Mouse (Mus musculus): ENCODE measurements at regions not wholly inside any gene's neighbourhood (a gene's known extent, or its start where the extent isn't known, plus 50 kb on each side); places are given as distances from the start of the nearest gene placed in this dataset.
A peak's percentile ranks its signal among the peaks of the same experiment; 100 is the strongest.

DNA sequence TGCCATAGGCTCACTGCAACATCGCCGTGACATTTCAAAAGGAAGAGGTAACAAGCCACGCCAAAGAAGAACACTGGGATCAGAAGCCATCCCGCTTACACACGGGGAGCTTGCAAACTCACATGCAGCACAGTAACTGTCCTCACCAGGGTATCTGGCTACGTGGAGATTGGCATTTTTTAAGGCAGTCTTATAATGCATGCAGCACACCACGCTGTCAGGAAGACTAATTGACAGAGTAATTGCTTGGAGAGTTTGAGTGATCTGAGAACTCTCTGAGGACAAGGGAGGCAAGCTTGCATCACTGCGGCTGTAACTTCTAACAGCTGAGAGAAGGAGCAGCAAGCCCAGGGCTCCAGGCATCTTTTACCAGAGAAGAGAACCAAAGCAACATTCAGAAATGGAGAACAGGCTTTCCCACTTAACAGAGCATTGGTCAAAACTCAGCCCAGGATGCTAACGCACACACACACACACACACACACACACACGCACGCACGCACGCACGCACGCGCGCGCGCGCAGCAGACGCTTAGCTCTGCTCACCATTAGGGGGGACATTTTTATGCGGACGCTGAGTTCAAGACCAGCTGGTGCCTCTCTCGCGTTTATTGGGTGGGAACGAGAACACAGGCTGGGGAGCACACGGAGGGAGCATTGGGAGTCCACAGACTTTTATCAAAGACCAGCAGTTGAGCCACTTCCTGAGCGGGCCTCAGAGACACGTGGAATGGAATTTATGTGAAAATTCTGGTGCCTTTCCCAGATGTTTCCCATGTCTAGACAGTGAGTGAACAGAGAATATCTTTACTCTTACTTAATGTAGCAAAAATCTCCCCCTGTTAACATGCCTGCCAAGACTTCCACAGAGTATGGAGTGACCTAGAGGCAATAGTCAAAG is 66.6 kb downstream of the 1700129C05Rik start:
- DNase-seq (ENCODE audit: low read depth, low spot score): peak; percentile 36

DNA sequence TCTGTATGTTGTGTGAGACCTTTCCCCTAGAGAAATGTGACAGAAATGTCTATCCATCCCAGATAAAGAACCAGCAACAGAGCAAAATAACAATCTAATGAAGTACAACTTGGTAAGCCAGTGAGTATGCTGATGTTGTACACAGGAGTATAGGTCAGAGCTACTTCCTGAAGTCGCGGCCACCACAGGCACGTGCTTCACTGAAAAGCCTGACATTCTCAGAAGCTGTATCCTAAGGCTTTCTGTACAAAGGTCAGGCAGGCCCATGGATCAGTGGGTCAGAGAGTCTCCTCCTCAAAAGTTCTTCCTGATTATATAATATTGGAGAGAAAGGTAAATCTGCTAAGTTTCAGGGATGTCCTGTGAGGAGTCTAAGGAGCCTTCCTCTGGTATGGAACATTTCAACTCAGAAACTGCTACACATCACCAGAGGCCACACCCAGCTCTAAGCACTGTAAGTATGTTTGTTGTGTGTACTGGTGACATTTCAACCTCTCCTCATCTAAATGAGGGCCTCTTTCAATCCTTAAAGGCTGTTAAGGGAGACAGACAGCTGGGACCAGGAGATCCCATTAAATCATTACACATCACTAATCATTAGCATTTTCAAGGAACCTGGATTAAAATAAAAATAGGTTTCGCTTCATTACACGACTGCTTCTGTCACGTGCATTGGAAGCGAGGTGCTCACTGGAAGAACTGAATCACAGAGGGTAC is 70.2 kb downstream of the 1700129C05Rik start:
- DNase-seq (ENCODE audit: low read depth, low spot score): no peak

DNA sequence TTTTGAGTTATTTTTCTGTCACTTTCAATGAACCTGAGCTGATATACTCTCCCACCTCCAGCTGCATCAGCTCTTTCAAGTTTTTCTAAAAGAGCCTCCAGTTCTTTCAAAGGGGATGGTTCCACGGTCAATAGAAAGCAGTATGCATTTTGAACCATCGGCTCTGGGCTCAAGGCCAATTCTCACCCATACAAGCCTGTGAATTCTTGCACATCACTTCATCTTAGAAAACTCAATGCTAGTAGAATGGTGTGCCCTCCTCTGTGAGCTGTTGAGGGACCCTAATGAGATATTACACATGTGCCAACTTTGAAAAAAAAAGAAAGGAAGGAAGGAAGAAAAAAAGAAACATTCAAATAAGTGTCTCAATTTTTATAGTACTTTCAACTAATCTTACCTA is 72.6 kb downstream of the 1700129C05Rik start:
- DNase-seq (ENCODE audit: low read depth, low spot score): no peak

DNA sequence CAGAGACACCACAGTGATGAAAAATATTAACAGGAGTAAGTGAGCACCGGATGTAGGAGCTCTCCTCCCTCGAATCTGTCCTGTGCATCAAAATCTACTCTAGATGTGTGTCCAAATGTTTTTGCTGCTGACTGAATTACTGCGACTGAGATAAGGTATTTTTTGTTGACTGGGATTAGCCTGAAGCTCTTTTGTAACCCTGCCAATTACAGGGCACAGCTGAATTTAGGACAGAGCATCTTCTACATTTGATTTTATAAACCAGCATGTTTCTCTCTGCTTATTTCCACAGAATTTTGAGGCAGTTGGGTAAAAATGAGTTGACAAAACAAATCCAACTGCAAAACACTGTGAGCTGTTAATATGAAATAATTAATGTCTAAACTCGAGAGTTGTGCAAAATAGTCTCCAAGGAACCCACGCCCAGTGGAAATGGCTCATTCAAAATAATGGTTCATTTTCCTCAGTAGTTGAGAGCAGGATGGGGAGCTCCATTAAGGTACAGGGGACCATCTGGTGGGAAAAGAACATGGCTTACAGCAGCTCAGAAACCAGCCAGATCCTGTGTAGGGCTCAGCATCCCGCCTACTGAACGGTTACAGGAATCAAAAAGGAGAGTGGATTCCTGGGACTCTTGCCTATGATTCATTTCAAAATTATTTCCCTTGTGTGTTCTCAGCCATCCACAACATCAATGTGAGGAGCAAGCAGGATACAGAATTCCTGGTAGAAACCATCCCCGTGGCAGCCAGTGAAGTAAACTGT is 76.1 kb downstream of the 1700129C05Rik start:
- no peak for DNase-seq (ENCODE audit: low read depth, low spot score)

DNA sequence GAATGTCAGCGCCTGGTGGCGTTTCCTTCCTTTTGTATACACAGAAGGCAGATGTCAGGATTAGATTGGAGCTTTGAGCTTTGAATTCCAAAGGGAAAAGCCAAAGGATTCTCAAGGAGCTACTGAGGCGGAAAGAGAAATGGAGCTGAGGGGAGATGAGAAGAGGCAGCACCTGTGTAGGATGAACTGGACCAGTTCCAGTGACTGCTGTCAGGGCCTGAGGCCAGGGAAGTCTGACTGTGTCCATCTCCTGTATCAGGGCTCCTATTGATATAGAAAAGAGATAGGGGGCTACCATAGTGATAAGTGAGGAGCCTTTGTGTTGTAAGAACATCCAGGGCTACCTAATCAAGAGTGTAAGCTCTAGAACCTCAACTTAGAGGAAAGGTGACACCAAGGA is 79.5 kb downstream of the 1700129C05Rik start:
- no peak for DNase-seq (ENCODE audit: low read depth, low spot score)

DNA sequence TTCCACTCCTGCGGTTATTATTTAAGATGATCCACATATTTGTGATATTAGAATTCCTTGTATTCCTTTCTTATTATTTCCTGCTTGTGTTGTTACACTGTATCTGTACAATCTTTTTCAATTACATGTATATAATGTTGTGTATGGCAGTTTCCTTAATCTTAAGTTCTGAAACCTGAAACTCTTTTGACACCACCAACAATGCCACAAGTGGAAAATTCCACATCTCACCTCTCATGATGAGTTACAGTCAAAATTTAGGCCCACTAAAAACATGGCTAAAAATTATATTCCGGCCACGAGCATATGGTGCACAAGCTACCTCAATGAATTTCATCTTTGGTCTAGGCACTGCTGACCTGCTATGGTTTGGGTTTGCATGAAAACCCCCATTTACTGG is 85.9 kb downstream of the 1700129C05Rik start:
- DNase-seq (ENCODE audit: low read depth, low spot score): no peak

DNA sequence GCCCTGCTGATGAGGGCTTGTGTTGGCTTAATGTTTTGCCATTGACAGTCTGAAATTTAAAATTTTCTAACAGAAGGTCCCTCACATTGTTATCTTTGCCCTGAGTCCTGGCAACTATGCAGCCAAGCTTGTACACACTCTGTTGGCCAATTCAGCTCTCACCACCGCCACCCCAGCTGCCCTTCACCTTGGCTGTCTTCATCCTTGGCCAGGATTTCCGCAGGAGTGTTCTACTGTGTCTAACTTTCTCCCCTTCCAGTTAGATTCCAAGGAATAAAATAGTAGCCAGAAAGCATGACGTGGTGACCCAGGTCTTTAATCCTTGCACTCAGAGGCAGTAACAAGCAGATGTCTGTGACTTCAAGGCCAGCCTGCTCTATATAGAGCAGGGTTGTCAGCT is 87.4 kb downstream of the 1700129C05Rik start:
- no peak for DNase-seq (ENCODE audit: low read depth, low spot score)

DNA sequence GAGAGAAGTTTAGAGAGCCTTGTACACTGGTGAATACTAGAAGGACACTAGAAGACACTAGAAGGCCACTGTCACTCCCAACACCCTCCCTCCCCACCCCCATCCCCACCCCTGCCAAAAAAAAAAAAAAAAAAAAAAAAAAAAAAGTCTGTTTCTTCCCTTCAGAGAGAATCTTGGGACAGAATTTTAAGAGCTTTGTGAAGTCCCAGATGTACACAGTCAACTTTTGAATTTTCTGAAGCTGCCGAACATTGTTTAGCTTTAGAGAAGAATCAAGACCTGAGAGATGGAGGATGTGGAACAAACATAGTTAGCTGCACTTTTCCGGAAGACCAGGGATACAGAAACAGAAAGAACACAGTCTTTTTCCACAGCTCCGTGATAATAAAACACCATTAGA is 90.3 kb downstream of the 1700129C05Rik start:
- DNase-seq (ENCODE audit: low read depth, low spot score): no peak

DNA sequence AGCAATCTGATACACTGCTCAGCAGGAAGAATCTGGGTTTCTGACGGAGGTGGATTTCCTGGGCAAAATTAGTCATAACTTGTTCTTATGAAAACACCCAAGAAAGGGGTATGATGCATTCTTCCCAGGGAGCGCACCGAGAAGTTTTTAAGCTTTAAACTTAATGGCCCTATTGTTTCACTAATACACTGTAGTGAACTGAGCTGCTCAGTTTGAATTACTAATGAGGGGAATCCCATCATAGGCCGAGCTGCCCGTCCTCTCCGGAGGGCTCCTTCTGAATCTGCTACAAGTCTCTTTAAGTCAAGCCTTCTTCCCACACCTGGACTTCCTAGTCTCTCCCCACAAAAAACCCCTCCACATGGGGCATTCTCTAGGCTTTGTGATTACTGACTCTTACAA is 91.2 kb downstream of the 1700129C05Rik start:
- peak; percentile 9 for DNase-seq (ENCODE audit: low read depth, low spot score)

DNA sequence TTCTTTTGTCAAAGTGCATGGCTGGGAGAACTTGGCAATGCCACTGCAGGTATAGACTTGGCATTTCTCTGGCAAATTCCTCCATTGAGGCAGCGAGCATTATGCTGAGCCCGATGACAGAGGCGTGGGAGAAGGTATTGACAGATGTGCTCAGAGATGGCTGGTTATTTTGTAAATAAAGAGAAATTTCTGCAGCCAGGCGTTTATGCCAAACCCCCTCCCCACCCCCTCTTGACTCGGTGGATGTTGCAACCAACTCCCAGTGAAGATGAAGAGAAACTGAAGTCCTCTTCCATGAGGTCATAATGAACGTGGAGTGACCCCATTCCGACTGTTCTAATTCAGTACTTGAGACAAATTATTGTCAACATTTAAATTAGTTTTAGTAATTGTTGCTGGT is 97.0 kb downstream of the 1700129C05Rik start:
- DNase-seq (ENCODE audit: low read depth, low spot score): no peak

DNA sequence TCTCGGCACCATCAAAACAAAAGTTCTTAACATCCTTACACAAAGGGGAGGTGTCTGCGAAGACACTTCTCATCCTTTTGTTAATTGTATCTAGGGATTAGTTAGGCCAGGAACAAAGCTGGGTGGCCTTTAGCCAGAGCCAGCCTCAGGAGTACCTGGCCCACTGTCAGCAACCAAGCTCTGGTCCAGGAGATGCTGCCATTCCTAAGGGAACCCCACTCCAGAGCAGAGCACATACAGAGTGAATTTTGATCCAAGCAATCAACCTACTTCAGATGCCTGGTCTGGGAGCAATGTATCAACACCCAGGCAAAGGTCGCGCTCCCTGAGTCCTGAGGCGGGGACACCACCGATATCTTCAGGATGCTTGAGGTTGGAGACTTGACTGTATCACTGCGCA is 97.5 kb downstream of the 1700129C05Rik start:
- DNase-seq (ENCODE audit: low read depth, low spot score): no peak

DNA sequence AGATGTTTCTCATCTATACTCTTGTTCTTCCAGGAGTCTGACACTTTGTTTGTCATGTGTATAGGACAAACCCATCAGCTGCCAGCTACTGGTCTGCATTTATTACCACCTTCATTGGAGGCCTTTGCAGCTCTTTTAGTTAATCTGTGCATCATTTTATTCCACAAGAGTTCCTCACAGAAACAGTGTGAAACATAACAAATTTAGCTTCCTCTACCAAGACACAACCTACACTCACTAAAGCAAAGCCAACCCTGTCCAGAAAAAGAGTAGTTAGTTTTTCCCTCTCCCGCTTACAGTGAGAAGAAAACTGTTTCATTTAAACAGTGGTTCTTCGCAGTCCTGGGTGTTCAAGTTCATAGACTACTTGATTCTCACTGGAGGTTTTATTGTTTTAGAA is 100.5 kb downstream of the 1700129C05Rik start:
- DNase-seq (ENCODE audit: low read depth, low spot score): no peak

DNA sequence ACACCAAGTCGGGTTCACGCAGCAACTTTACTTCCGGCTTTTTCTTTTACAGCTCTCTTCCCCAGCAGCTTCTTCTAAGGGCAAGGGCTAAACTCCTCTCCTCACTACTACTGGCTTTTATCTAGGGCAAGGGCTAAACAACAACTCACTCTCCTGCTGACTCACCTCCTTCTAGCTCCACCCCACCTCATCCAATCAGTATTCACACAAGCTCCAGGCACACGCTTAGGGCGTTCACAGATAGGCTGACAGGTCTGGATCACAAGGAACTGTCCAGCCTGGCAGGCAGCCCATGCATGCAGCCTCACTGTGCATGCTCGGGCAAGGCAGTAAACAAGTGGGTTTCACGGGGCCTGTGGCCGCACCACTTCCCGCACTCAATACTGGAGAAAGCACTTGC is 116.9 kb downstream of the 1700129C05Rik start:
- peak; percentile 72 for DNase-seq (ENCODE audit: low read depth, low spot score)

DNA sequence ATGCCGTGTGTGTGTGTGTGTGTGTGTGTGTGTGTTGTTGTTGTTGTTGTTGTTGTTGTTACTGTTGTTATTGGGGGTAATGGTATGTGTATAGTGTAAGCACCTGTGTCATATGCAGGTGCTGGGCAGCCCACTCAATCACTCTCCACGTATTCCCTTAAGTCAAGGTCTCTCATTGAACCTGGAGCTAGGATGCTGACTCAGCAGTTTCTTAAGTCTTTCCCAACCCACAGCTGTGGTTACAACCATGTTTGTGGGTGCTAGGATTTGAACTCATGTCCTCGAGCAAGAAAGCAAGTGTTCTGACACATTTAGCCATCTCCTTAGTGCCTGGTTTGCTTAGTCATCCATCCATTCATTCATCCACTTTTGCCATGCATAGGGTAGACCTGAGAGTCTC is 133.2 kb downstream of the 1700129C05Rik start:
- DNase-seq (ENCODE audit: low read depth, low spot score): no peak

DNA sequence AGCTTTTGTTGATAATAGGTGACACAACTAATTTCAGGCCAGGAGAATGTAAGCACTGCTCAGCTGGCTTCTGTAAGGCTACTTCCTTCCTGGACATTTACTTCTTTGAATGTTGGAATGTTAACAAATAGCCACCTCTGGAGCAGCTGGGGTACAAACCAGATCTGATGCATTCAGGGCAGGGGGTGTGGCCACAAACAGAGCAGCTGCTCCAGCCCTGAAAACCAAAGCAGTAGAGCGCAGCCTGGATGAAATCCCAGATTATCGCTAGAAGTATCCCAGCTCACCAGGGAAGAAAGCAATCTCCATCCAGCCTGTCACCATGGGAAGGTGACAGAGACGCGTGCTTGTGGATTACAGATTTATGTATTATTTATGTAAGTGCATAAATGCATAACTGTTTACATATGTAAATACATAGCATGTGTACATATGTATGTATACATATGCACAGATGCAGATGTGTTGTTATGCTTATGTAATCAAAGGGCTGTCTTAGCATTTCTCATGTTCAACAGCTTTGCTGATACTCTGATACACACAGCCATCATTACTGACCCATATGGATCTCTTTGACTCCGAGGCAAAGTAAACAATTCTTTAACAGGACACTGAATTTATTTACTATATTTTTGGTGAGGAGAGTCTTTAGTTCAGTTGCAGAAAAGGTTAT is 143.5 kb downstream of the 1700129C05Rik start:
- DNase-seq (ENCODE audit: low read depth, low spot score): no peak

DNA sequence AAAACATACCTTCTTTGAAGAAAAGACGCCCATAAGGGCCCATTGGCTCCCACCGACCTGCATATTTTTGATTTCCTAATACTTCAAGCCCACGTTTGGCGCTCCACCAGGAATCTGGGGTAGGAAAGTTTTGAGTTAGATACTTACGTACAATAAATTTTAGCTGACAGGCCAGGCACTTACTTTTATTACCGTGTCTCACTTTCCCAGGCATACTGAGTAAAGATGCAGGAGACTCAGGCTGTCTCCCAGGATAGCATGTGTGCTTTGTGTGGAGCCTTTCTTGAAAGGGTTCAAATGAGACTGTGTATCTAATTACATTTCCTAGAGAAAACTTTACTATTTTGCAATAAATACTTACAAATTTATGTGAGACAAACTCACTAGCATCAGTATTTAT is 147.7 kb downstream of the 1700129C05Rik start:
- no peak for DNase-seq (ENCODE audit: low read depth, low spot score)

DNA sequence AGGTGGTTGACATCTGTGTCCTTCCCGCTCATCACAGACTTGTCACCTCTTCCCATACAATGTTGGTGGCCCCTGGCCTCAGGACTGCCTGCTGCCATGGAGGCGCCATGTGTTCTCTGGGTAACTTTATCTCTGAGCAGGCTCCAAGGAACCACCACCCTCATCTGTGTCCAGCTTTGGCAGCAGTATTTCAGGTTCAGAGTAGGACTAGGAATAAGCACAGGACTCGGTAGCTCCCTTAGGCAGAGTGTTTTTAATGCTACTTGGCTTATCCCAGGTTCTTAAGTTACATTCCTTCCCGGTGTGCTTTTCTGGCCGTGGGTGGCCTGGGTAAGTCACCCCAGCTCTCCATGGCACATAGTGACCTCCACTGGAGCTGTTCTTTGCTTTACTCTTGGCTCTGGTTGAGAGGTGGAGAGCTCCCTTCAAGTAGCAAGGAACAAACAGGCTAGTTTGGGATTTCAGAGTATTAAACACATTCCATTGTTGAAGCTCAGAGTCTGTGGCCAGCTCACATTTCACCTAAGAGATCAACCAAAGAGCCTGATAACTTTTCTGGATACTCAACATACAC is 153.0 kb downstream of the 1700129C05Rik start:
- no peak for DNase-seq (ENCODE audit: low read depth, low spot score)

DNA sequence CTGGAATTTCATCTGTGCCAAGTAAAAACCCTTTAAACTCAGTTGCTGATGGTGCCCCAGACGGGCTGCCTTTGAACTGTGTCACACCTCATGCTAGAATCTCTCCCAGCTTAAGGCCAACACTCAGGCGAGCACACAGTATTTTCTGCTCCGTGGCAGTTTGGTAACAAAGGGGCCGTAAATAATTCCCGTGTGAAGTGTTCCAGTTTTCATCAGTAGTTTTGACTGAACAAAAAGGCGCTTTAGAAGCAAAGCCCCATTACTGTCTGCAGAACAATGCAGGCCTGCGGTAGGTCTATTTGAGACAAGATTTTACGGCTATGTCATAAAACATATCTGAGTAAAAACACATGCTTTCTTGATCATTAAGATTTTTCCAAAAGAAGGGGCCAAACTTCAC is 155.0 kb downstream of the 1700129C05Rik start:
- no peak for DNase-seq (ENCODE audit: low read depth, low spot score)

DNA sequence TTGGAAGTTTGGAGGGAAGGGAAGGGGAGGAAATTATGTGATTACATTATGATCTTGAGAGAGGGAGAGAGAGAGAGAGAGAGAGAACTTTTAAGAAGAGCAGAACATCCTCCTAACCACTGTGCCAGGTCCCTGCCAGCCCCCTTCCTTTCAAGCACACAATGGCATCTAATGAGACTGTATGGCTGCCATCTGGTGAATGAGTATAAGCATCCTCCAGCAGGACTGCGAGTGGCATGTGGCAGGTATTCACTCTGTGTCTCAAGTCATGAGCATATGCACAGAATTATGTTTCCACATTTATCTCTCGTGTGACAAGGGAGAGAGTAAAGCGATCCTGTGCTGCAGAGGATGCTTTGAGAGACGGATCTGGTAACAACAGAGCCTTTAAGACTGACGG is 156.9 kb downstream of the 1700129C05Rik start:
- no peak for DNase-seq (ENCODE audit: low read depth, low spot score)

DNA sequence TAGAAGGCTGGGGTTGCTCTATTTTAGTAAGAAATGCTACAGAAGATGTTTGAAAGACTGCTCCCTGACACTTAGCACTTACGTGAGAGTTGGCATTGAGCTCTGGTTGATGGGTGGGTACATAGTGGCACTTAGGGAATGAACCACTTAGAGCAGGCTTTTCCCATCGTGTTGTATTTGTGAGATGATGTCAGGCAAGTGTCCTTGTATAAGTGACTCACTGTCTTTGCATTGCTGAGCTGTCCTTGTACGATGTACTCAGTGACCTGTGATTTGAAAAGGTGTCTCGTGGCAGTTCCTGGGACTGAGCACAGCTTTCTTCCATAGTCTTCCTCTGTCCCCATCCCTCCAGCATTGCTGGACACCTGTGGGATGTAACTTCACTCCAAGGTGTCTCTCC is 165.9 kb downstream of the 1700129C05Rik start:
- no peak for DNase-seq (ENCODE audit: low read depth, low spot score)

DNA sequence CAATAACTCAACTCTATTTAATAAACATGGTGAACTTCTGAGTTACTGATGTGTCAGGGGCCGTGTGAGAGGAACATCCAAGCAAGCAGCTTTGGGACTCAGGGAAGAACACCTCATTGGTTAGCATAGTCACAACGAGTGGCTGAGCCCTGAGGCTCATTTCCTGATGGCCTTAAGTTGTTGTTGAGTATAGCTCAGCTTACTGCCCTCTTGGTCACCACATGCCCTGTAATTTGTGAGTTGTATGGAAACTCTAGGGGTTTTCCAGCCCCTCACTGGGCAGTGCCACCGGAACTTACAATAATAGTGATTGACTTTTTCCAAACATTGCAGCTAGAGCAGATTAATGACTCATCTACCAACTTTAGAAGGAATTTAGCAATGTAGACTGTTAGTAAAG is 173.4 kb downstream of the 1700129C05Rik start:
- DNase-seq (ENCODE audit: low read depth, low spot score): no peak

Measured in ES-CJ7 (cell line).